Mouse (Mus musculus) forebrain, embryonic 10.5 days (tissue): Measurements from ENCODE around the gene Prpf6. TPM values are rescaled to one million over a fixed set of nuclear protein-coding genes. Genes with fewer than 3 reads are reported as not detected.

Experiments
- DNase-seq: peaks from one replicate; pipeline ENCODE4 v3.0.0-alpha.2; 2017; ENCODE audit warnings: low spot score; ENCODE audit errors: extremely low spot score
- H3K27ac ChIP-seq: fragments of 300-500 bp; sonication (generic); 2 replicates; pipeline ENCODE4 v1.5.1; 2016; ENCODE audit warnings: mild to moderate bottlenecking
- H3K27me3 ChIP-seq: fragments of 300-500 bp; sonication (generic); 2 replicates; pipeline ENCODE4 v1.6.1; 2016; ENCODE audit warnings: mild to moderate bottlenecking; ENCODE audit not compliant: poor library complexity, severe bottlenecking
- H3K36me3 ChIP-seq: fragments of 300-500 bp; sonication (generic); replicated peaks from 2 replicates; pipeline ENCODE4 v1.6.1; 2016; ENCODE audit warnings: mild to moderate bottlenecking, moderate library complexity
- H3K4me1 ChIP-seq: fragments of 300-500 bp; sonication (generic); 2 replicates; pipeline ENCODE4 v1.6.1; 2016
- H3K4me3 ChIP-seq: fragments of 300-500 bp; sonication (generic); 2 replicates; pipeline ENCODE4 v1.5.1; 2016; ENCODE audit warnings: mild to moderate bottlenecking, moderate library complexity
- H3K9me3 ChIP-seq: fragments of 300-500 bp; sonication (generic); 2 replicates; pipeline ENCODE4 v1.6.1; 2016; ENCODE audit warnings: mild to moderate bottlenecking, moderate library complexity
- WGBS: fragments of 180-500 bp; shearing (Covaris S2); methylation state at CpG from one replicate; pipeline ENCODE4 v1.1.7; 2016; 5-methylcytosine and 5-hydroxymethylcytosine counted together
- polyA plus RNA-seq: library from polyadenylated mRNA; unstranded; fragments of >200 nt; fragmentation: Nextera tagmentation; extraction: Ambion mirVana; gene quantifications from 2 replicates; pipeline ENCODE4 v1.2.1, GENCODE M21; 2016

Gene Prpf6
- polyA plus RNA-seq, 1 experiment from 2014 or later, result 78.5 TPM

- no peaks in the 10 kb centered on the region for H3K4me1 ChIP-seq
- H3K4me3 ChIP-seq, result no peak overlapping the region
- H3K27ac ChIP-seq, result no peak overlapping the region
- no peaks in the 10 kb centered on the region for H3K27me3 ChIP-seq
- WGBS, result 87% methylated on average over 5 of the region's 5 CpGs
- H3K36me3 ChIP-seq, result peaks cover 80% of the 10 kb centered on the region
- H3K9me3 ChIP-seq, result no peaks in the 10 kb centered on the region
- no peak for DNase-seq
These were observed 27.3 kb downstream of the Prpf6 start for GRCm38 (mm10) chr2:181618761-181619495.

GRCm38 (mm10) chr2:181623401-181623800 lies 31.7 kb downstream of the Prpf6 start:
- DNase-seq, result no peak
- H3K4me1 ChIP-seq, result no peaks in the 10 kb centered on the region
- H3K9me3 ChIP-seq, result no peaks in the 10 kb centered on the region
- no peak overlapping the region for H3K27ac ChIP-seq
- peaks cover 85% of the 10 kb centered on the region for H3K36me3 ChIP-seq
- no peak overlapping the region for H3K4me3 ChIP-seq
- H3K27me3 ChIP-seq, result no peaks in the 10 kb centered on the region

GRCm38 (mm10) chr2:181628471-181628870 lies 36.8 kb downstream of the Prpf6 start:
- no peaks in the 10 kb centered on the region for H3K27me3 ChIP-seq
- H3K4me3 ChIP-seq, result no peak overlapping the region
- no peaks in the 10 kb centered on the region for H3K4me1 ChIP-seq
- DNase-seq, result no peak
- peaks cover 77% of the 10 kb centered on the region for H3K36me3 ChIP-seq
- no peaks in the 10 kb centered on the region for H3K9me3 ChIP-seq
- no peak overlapping the region for H3K27ac ChIP-seq

GRCm38 (mm10) chr2:181632624-181633023 lies 41.0 kb downstream of the Prpf6 start:
- no peak for DNase-seq
- WGBS, result 98% methylated on average over 6 of the region's 6 CpGs
- no peak overlapping the region for H3K27ac ChIP-seq
- H3K4me3 ChIP-seq, result no peak overlapping the region
- H3K9me3 ChIP-seq, result no peaks in the 10 kb centered on the region
- peaks cover 84% of the 10 kb centered on the region for H3K36me3 ChIP-seq
- H3K27me3 ChIP-seq, result no peaks in the 10 kb centered on the region
- no peaks in the 10 kb centered on the region for H3K4me1 ChIP-seq

GRCm38 (mm10) chr2:181635865-181636264 lies 44.2 kb downstream of the Prpf6 start:
- Histone ChIP-seq H3K4me1 (no peaks in the 10 kb centered on the region), H3K4me3 (no peak overlapping the region), H3K27ac (no peak overlapping the region), H3K9me3 (no peaks in the 10 kb centered on the region), H3K27me3 (no peaks in the 10 kb centered on the region), H3K36me3 (peaks cover 94% of the 10 kb centered on the region)
- WGBS, result 95% methylated on average over 3 of the region's 3 CpGs
- no peak for DNase-seq

- WGBS, result 91% methylated on average over 2 of the region's 2 CpGs
- peak; percentile 39 for DNase-seq
- Histone ChIP-seq H3K27ac (no peak overlapping the region), H3K27me3 (no peaks in the 10 kb centered on the region), H3K4me3 (no peak overlapping the region), H3K36me3 (peaks cover 96% of the 10 kb centered on the region), H3K9me3 (no peaks in the 10 kb centered on the region), H3K4me1 (no peaks in the 10 kb centered on the region)
These were observed 52.7 kb downstream of the Prpf6 start for GRCm38 (mm10) chr2:181644361-181644760.

GRCm38 (mm10) chr2:181645666-181646065 lies 54.0 kb downstream of the Prpf6 start:
- no peak for DNase-seq
- no peaks in the 10 kb centered on the region for H3K9me3 ChIP-seq
- peaks cover 96% of the 10 kb centered on the region for H3K36me3 ChIP-seq
- no peaks in the 10 kb centered on the region for H3K4me1 ChIP-seq
- H3K27me3 ChIP-seq, result no peaks in the 10 kb centered on the region
- no peak overlapping the region for H3K27ac ChIP-seq
- WGBS, result 91% methylated on average over 3 of the region's 3 CpGs
- no peak overlapping the region for H3K4me3 ChIP-seq

- Histone ChIP-seq H3K9me3 (no peaks in the 10 kb centered on the region), H3K4me3 (no peak overlapping the region), H3K36me3 (peaks cover 96% of the 10 kb centered on the region), H3K27ac (no peak overlapping the region), H3K27me3 (no peaks in the 10 kb centered on the region), H3K4me1 (no peaks in the 10 kb centered on the region)
- WGBS, result 95% methylated on average over 6 of the region's 6 CpGs
- no peak for DNase-seq
These were observed 55.2 kb downstream of the Prpf6 start for GRCm38 (mm10) chr2:181646626-181647472.

GRCm38 (mm10) chr2:181648926-181649325 lies 57.3 kb downstream of the Prpf6 start:
- DNase-seq, result no peak
- H3K27me3 ChIP-seq, result no peaks in the 10 kb centered on the region
- H3K9me3 ChIP-seq, result no peaks in the 10 kb centered on the region
- H3K4me3 ChIP-seq, result no peak overlapping the region
- no peaks in the 10 kb centered on the region for H3K4me1 ChIP-seq
- 91% methylated on average over 10 of the region's 10 CpGs for WGBS
- peaks cover 98% of the 10 kb centered on the region for H3K36me3 ChIP-seq
- no peak overlapping the region for H3K27ac ChIP-seq

- Histone ChIP-seq H3K27me3 (no peaks in the 10 kb centered on the region), H3K4me1 (0 out of 2 replicates have a peak, but pooled peaks cover 3% of the 10 kb centered on the region), H3K36me3 (peaks cover 96% of the 10 kb centered on the region), H3K4me3 (no peak overlapping the region), H3K27ac (no peak overlapping the region), H3K9me3 (no peaks in the 10 kb centered on the region)
- DNase-seq, result no peak
These were observed 61.4 kb downstream of the Prpf6 start for GRCm38 (mm10) chr2:181653065-181653464.

- no peak overlapping the region for H3K27ac ChIP-seq
- no peak overlapping the region for H3K4me3 ChIP-seq
- no peak for DNase-seq
- WGBS, result 92% methylated on average over 1 of the region's 1 CpGs
- H3K9me3 ChIP-seq, result no peaks in the 10 kb centered on the region
- H3K27me3 ChIP-seq, result no peaks in the 10 kb centered on the region
- H3K4me1 ChIP-seq, result peaks cover 4% of the 10 kb centered on the region
- peaks cover 94% of the 10 kb centered on the region for H3K36me3 ChIP-seq
These were observed 61.9 kb downstream of the Prpf6 start for GRCm38 (mm10) chr2:181653523-181653922.

GRCm38 (mm10) chr2:181656734-181657133 lies 65.1 kb downstream of the Prpf6 start, which contains the start of gene Gm29797:
Gm29797 (plus strand) TSS chr2:181657034.
- no peak for DNase-seq
- peaks cover 24% of the 10 kb centered on the region for H3K4me1 ChIP-seq
- H3K27me3 ChIP-seq, result no peaks in the 10 kb centered on the region
- H3K9me3 ChIP-seq, result no peaks in the 10 kb centered on the region
- WGBS, result 78% methylated on average over 3 of the region's 3 CpGs
- H3K27ac ChIP-seq, result no peak within 1 kb of the TSS
- no peak within 1 kb of the TSS for H3K4me3 ChIP-seq
- H3K36me3 ChIP-seq, result peaks cover 66% of the 10 kb centered on the region

- H3K9me3 ChIP-seq, result no peaks in the 10 kb centered on the region
- H3K4me3 ChIP-seq, result no peak overlapping the region
- peaks cover 59% of the 10 kb centered on the region for H3K36me3 ChIP-seq
- 89% methylated on average over 2 of the region's 2 CpGs for WGBS
- peaks cover 28% of the 10 kb centered on the region for H3K4me1 ChIP-seq
- no peak overlapping the region for H3K27ac ChIP-seq
- no peak for DNase-seq
- no peaks in the 10 kb centered on the region for H3K27me3 ChIP-seq
These were observed 65.8 kb downstream of the Prpf6 start for GRCm38 (mm10) chr2:181657441-181657840.
